In the genomic region with DNA sequence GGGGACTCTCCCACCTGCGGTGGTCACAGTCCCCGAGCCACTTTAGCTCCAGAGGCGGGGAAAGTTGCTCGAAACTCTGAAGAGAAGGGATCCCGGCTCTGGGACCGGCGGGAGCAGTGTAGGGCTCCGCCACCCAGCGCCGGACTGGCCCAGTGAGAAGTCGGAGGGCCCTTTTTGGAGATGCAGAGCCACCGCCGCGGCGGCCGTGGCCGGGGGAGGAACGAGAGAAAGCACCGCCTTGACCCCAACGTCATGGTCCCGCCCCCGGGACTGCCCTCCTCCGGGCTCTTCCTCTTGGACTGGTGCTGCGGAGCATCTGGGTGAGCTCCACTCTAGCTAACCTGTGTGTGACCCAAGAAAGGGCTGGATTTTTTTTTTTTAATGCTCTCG, we compare ENCODE assay signal across 7 mouse cellular contexts. TPM values are rescaled to one million over a fixed set of nuclear protein-coding genes. Genes with fewer than 3 reads are reported as not detected.
DNase-seq lines count a peak whose midpoint lies in the region; ATAC-seq and TF ChIP-seq lines count a peak whose summit lies in the region.

A gene (minus strand): TSS at position 205 of the 390 bp plus-strand sequence.

- H3K36me3 ChIP-seq in embryonic facial prominence, embryonic 12.5 days, result no peaks in the 10 kb centered on the region
- H3K36me3 ChIP-seq in limb, embryonic 14.5 days (ENCODE audit: control insufficient read depth, insufficient read depth, low read length), result no peaks in the 10 kb centered on the region
- H3K36me3 ChIP-seq in midbrain, embryonic 15.5 days (replicated peaks), result no peaks in the 10 kb centered on the region

- peak within 1 kb of the TSS; percentile 99 for H3K4me2 ChIP-seq in embryonic facial prominence, embryonic 12.5 days (replicated peaks)
- H3K4me2 ChIP-seq in limb, embryonic 14.5 days (replicated peaks; ENCODE audit: low read depth, low read length, severe bottlenecking), result peak within 1 kb of the TSS; percentile 98
- peak within 1 kb of the TSS; percentile 99 for H3K4me2 ChIP-seq in midbrain, embryonic 15.5 days

- H3K4me1 ChIP-seq in embryonic facial prominence, embryonic 12.5 days, result peaks cover 11% of the 10 kb centered on the region
- H3K4me1 ChIP-seq in limb, embryonic 14.5 days (ENCODE audit: control insufficient read depth, insufficient read depth, low read length), result peaks cover 13% of the 10 kb centered on the region
- peaks cover 16% of the 10 kb centered on the region for H3K4me1 ChIP-seq in midbrain, embryonic 15.5 days

- TF ChIP-seq POLR2A in limb, embryonic 14.5 days (IDR thresholded peaks at IDR 0.05; ENCODE audit: borderline replicate concordance, extremely low read depth, insufficient read depth, insufficient read length), result peak; percentile 69; the same call in 1 of the 2 replicates

- no peak within 1 kb of the TSS for H3K27ac ChIP-seq in embryonic facial prominence, embryonic 12.5 days
- H3K27ac ChIP-seq in limb, embryonic 14.5 days (replicated peaks; ENCODE audit: low read depth, low read length), result no peak within 1 kb of the TSS
- H3K27ac ChIP-seq in midbrain, embryonic 15.5 days, result no peak within 1 kb of the TSS

- peak; percentile 91 for DNase-seq in adrenal gland, postnatal 25 days
- DNase-seq in heart, adult 9 months (ENCODE audit: low spot score in 2 of 2), result peak; percentile 88 to 92
- DNase-seq in kidney, adult 9 months, result peak; percentile 94
- peak; percentile 85 for DNase-seq in limb, embryonic 14.5 days (ENCODE audit: low spot score)
- peak; percentile 66 to 79 for DNase-seq in spleen, adult 18-20 months

- H3K4me3 ChIP-seq in embryonic facial prominence, embryonic 12.5 days, result peak within 1 kb of the TSS; percentile 63
- peak within 1 kb of the TSS; percentile 64 for H3K4me3 ChIP-seq in limb, embryonic 14.5 days (replicated peaks; ENCODE audit: low read length)
- H3K4me3 ChIP-seq in midbrain, embryonic 15.5 days, result peak within 1 kb of the TSS; percentile 48

- peak; percentile 77 for ATAC-seq in embryonic facial prominence, embryonic 12.5 days (ENCODE audit: insufficient number of reproducible peaks, insufficient read depth, low FRiP score, low TSS enrichment)
- peak; percentile 87 for ATAC-seq in limb, embryonic 14.5 days (ENCODE audit: low FRiP score, low read depth)
- ATAC-seq in midbrain, embryonic 15.5 days (replicated peaks), result peak; percentile 84

- H3K9me3 ChIP-seq in embryonic facial prominence, embryonic 12.5 days, result no peaks in the 10 kb centered on the region
- H3K9me3 ChIP-seq in limb, embryonic 14.5 days (ENCODE audit: control insufficient read depth, low read length), result no peaks in the 10 kb centered on the region
- no peaks in the 10 kb centered on the region for H3K9me3 ChIP-seq in midbrain, embryonic 15.5 days

- peaks cover 12% of the 10 kb centered on the region for H3K27me3 ChIP-seq in embryonic facial prominence, embryonic 12.5 days
- peaks cover 15% of the 10 kb centered on the region for H3K27me3 ChIP-seq in limb, embryonic 14.5 days (ENCODE audit: control insufficient read depth, insufficient read depth, low read length)
- H3K27me3 ChIP-seq in midbrain, embryonic 15.5 days (replicated peaks), result peaks cover 17% of the 10 kb centered on the region

- peak within 1 kb of the TSS; percentile 64 for H3K9ac ChIP-seq in embryonic facial prominence, embryonic 12.5 days
- H3K9ac ChIP-seq in limb, embryonic 14.5 days (ENCODE audit: low read depth, low read length, severe bottlenecking), result peak within 1 kb of the TSS; percentile 63
- H3K9ac ChIP-seq in midbrain, embryonic 15.5 days, result peak within 1 kb of the TSS; percentile 53

- WGBS in embryonic facial prominence, embryonic 12.5 days, result under 1% methylated on average over 25 of the region's 25 CpGs
- under 1% methylated on average over 23 of the region's 25 CpGs for WGBS in limb, embryonic 14.5 days
- WGBS in midbrain, embryonic 15.5 days, result under 1% methylated on average over 25 of the region's 25 CpGs

RNA-seq across cellular contexts. Expression of the gene that starts here (rescaled TPM):
- total RNA-seq in adrenal gland, postnatal 25 days (2021), result 3.5 and 4.0 TPM in 2 replicates
- polyA plus RNA-seq in embryonic facial prominence, embryonic 12.5 days (2016; fragmentation: Nextera tagmentation; extraction: Ambion mirVana), result 4.2 TPM in 2 replicates
- polyA plus RNA-seq in limb, embryonic 14.5 days (2012; rRNA removed), result 7.7 and 7.8 TPM in 2 replicates
- polyA plus RNA-seq in limb, embryonic 14.5 days (2014; fragmentation: Nextera tagmentation; extraction: Ambion mirVana), result 5.6 and 7.1 TPM in 2 replicates
- 4.8 and 5.3 TPM in 2 replicates for polyA plus RNA-seq in midbrain, embryonic 15.5 days (2015; fragmentation: Nextera tagmentation; extraction: Ambion mirVana)
